Mouse (Mus musculus): Measurements from ENCODE around the gene Fgr.

DNA sequence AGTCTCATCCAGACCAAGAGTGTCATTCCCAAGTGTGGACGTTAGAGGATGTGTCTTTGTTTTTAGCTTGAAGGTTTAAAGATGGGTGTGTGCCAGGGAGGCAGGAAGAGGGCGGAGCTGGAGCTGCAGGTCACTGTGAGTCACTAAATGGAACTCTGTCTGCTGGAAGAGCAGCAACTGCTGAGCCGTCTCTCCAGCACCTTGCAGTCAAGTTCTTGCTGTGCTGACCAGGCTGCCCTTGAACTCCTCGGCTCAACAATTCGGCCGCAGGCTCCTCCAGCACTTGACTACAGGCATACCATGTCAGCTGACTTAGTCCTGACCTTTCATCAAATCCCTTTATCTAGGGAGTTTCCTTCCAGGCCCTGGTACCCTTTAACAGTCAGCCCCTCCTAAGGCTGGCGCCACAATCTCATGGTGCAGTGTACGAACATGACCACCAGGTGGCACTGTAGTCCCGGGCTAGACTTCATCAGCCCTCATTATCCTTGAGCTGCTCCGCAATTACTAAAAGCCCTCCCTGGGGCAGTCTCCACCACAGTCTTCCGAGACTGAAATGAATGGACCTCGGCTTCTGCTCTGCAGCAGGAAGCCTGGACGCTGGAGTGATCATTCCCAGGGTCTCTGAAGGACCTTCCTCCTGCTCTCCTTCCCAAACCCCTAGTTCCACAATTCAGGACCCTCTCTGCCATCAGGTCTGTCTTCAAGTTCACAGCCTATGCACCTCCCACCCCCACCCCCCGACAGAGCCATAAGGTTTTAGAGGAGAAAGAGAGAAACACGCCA lies 28.4 kb upstream of the Fgr start:
- no peak for TF ChIP-seq EP300 (optimal IDR thresholded peaks at IDR 0.05)
- TF ChIP-seq CTCF (IDR thresholded peaks at IDR 0.05; ENCODE audit: low read depth), result peak; percentile 96
